Mouse (Mus musculus): ENCODE measurements around the gene Cbarp.
A peak's percentile ranks its signal among the peaks of the same experiment; 100 is the strongest.

Gene Cbarp

GRCm38 (mm10) chr10:80144864-80145838 is 4.5 kb upstream of the Cbarp start:
- DNase-seq (ENCODE audit: extremely low read depth, low read depth, low spot score) = no peak

- DNase-seq (ENCODE audit: extremely low read depth, low read depth, low spot score) = no peak
Observed at GRCm38 (mm10) chr10:80144159-80144558, 3.5 kb upstream of the Cbarp start.

GRCm38 (mm10) chr10:80143664-80144063 is 3.0 kb upstream of the Cbarp start:
- DNase-seq (ENCODE audit: extremely low read depth, low read depth, low spot score) = no peak

GRCm38 (mm10) chr10:80142530-80142925 is 1.9 kb upstream of the Cbarp start:
- no peak for DNase-seq (ENCODE audit: extremely low read depth, low read depth, low spot score)

GRCm38 (mm10) chr10:80141786-80142529 is 1.3 kb upstream of the Cbarp start:
- peak; percentile 85 for DNase-seq (ENCODE audit: extremely low read depth, low read depth, low spot score)

- DNase-seq (ENCODE audit: extremely low read depth, low read depth, low spot score) = no peak
Observed at GRCm38 (mm10) chr10:80141243-80141642, 608 bp upstream of the Cbarp start.

GRCm38 (mm10) chr10:80139975-80140665 is 515 bp downstream of the Cbarp start:
- DNase-seq (ENCODE audit: extremely low read depth, low read depth, low spot score) = no peak

- DNase-seq (ENCODE audit: extremely low read depth, low read depth, low spot score) = no peak
Observed at GRCm38 (mm10) chr10:80139439-80139775, 1.2 kb downstream of the Cbarp start.

GRCm38 (mm10) chr10:80138553-80139438 is 1.8 kb downstream of the Cbarp start, which contains the start of gene Atp5d:
Gene Atp5d (plus strand): TSS chr10:80138632.
- no peak for DNase-seq (ENCODE audit: extremely low read depth, low read depth, low spot score)

GRCm38 (mm10) chr10:80137626-80138552 is 2.7 kb downstream of the Cbarp start:
- DNase-seq (ENCODE audit: extremely low read depth, low read depth, low spot score) = no peak

GRCm38 (mm10) chr10:80136952-80137625 is 3.5 kb downstream of the Cbarp start:
- no peak for DNase-seq (ENCODE audit: extremely low read depth, low read depth, low spot score)

- DNase-seq (ENCODE audit: extremely low read depth, low read depth, low spot score) = no peak
Observed at GRCm38 (mm10) chr10:80136179-80136951, 4.3 kb downstream of the Cbarp start.

GRCm38 (mm10) chr10:80135641-80136040 is 5.0 kb downstream of the Cbarp start:
- no peak for DNase-seq (ENCODE audit: extremely low read depth, low read depth, low spot score)

- no peak for DNase-seq (ENCODE audit: extremely low read depth, low read depth, low spot score)
Observed at GRCm38 (mm10) chr10:80135161-80135560, 5.5 kb downstream of the Cbarp start.

- no peak for DNase-seq (ENCODE audit: extremely low read depth, low read depth, low spot score)
Observed at GRCm38 (mm10) chr10:80134421-80134820, 6.2 kb downstream of the Cbarp start.

- DNase-seq (ENCODE audit: extremely low read depth, low read depth, low spot score) = no peak
Observed at GRCm38 (mm10) chr10:80133226-80133849, 7.3 kb downstream of the Cbarp start.

- DNase-seq (ENCODE audit: extremely low read depth, low read depth, low spot score) = no peak
Observed at GRCm38 (mm10) chr10:80131952-80132350, 8.7 kb downstream of the Cbarp start.
